Mouse (Mus musculus) heart, embryonic 14.5 days (tissue): ENCODE data around the gene Picalm. TPM values are rescaled to one million over a fixed set of nuclear protein-coding genes. Genes with fewer than 3 reads are reported as not detected.

Source experiments
- ATAC-seq: fragments of 200-750 bp; cut with Nextera tagmentation; 2 replicates; pipeline ENCODE4 v1.8.0; 2017; ENCODE audit warnings: low read depth, moderate TSS enrichment; ENCODE audit not compliant: insufficient number of reproducible peaks, insufficient read depth, low FRiP score
- H3K27ac ChIP-seq, 2 experiments: fragments of 200-500 bp in 1 of 2; fragments of 300-500 bp in 1 of 2; sonication (generic) in 1 of 2; replicated peaks in 1 of 2; 2 replicates each; pipeline ENCODE4 v1.5.1; 2012 to 2014; ENCODE audit warnings: low read depth in 2 of 2, low read length in 2 of 2, control low read depth in 1 of 2, mild to moderate bottlenecking in 1 of 2, mixed read lengths in 1 of 2; ENCODE audit not compliant: control insufficient read depth in 1 of 2, insufficient read depth in 1 of 2
- H3K27me3 ChIP-seq: fragments of 300-500 bp; sonication (generic); 2 replicates; pipeline ENCODE4 v1.6.1; 2014; ENCODE audit warnings: mild to moderate bottlenecking, low read length, control low read depth; ENCODE audit not compliant: control insufficient read depth, insufficient read depth
- H3K36me3 ChIP-seq: fragments of 300-500 bp; sonication (generic); 2 replicates; pipeline ENCODE4 v1.6.1; 2014; ENCODE audit warnings: mild to moderate bottlenecking, control low read depth, low read length, mixed read lengths; ENCODE audit not compliant: control insufficient read depth, insufficient read depth
- H3K4me1 ChIP-seq, 2 experiments: fragments of 200-500 bp in 1 of 2; fragments of 300-500 bp in 1 of 2; sonication (generic) in 1 of 2; 2 replicates each; pipeline ENCODE4 v1.6.1; 2012 to 2014; ENCODE audit warnings: low read length in 2 of 2, control low read depth in 1 of 2, mixed read lengths in 1 of 2; ENCODE audit not compliant: control insufficient read depth in 2 of 2, insufficient read depth in 2 of 2
- H3K4me2 ChIP-seq: fragments of 300-500 bp; sonication (generic); 2 replicates; pipeline ENCODE4 v1.6.1; 2014; ENCODE audit warnings: mild to moderate bottlenecking, low read length
- H3K4me3 ChIP-seq, 2 experiments: fragments of 200-500 bp in 1 of 2; fragments of 300-500 bp in 1 of 2; sonication (generic) in 1 of 2; 2 replicates each; pipeline ENCODE4 v1.5.1; 2012 to 2014; ENCODE audit warnings: low read length in 2 of 2, mild to moderate bottlenecking in 2 of 2, control low read depth in 1 of 2, low read depth in 1 of 2, moderate library complexity in 1 of 2; ENCODE audit not compliant: control insufficient read depth in 1 of 2, insufficient read depth in 1 of 2
- H3K9ac ChIP-seq: fragments of 300-500 bp; sonication (generic); 2 replicates; pipeline ENCODE4 v1.6.1; 2014; ENCODE audit warnings: mild to moderate bottlenecking, low read length
- H3K9me3 ChIP-seq: fragments of 300-500 bp; sonication (generic); 2 replicates; pipeline ENCODE4 v1.6.1; 2016; ENCODE audit warnings: low read length, control low read depth; ENCODE audit not compliant: control insufficient read depth
- WGBS: fragments of 180-500 bp; shearing (Covaris S2); extraction: QIAGEN DNeasy Blood & Tissue Kit; methylation state at CpG from one replicate; pipeline ENCODE4 v1.1.7; 2014; 5-methylcytosine and 5-hydroxymethylcytosine counted together
- polyA plus RNA-seq: library from polyadenylated mRNA; unstranded; fragments of >200 nt; fragmentation: Nextera tagmentation; extraction: Ambion mirVana; gene quantifications from 2 replicates; pipeline ENCODE4 v1.2.1, GENCODE M21; 2014

Gene Picalm
- polyA plus RNA-seq, 1 experiment from 2014 or later: 44.4 TPM

DNA sequence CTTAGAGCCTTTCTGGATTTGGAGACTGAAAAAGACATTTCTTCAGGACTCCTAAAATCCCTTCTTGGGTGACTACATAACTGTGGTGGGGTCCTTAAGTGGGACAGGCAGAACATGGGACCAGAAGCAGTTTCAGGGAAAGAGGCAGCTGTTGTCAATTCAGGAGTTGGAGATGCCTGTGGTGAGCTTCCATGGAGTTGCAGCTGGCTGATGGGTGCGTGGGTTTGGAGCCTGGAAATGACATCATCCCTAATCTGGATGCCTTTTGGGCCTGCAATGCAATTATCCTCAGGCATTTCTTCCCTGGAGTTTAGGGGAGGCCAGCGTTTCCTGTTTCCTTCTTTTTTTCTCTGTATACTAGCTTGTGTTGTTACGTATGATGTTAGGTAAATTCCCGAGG is 103.9 kb downstream of the Picalm start:
- Histone ChIP-seq H3K27me3 (no peaks in the 10 kb centered on the region), H3K4me1 (no peaks in the 10 kb centered on the region; a peak in 1 of 4 replicates), H3K9me3 (no peaks in the 10 kb centered on the region), H3K36me3 (no peaks in the 10 kb centered on the region), H3K9ac (no peak overlapping the region), H3K4me2 (no peak overlapping the region), H3K4me3 (no peak overlapping the region), H3K27ac (peak overlapping the region; percentile 40 to 59; a peak in 3 of 4 replicates)
- 51% methylated on average over 4 of the region's 4 CpGs for WGBS
- ATAC-seq: no peak

DNA sequence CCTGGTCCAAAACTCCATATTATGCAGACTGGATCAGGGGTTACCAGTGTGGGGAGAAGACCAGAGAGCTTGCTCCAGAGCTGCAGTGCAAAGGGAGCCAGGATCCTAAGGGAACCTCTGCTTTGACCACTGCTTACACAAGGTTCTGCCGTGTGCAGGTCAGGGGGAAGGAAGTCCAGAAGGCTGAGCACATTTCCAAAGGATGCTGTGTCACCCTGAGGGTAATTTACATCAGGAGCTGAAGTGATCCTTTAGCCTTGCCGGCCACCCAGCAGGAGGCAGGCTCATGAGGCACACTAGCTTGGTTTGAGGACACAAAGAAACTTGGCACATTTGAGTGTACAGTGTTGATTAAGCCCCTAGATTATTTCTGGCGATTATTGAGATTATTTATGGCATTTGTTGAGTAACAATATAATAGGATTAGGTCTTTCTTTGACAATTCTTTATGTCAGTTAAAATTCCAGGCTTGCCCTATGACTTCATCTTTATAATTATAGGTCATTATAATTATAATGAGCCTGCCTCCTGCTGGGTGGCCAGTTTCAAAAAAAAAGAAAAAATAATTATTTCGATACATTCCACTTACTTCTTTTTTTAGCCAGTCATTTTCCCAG is 106.4 kb downstream of the Picalm start:
- H3K4me3 ChIP-seq: no peak overlapping the region
- no peaks in the 10 kb centered on the region for H3K27me3 ChIP-seq
- no peaks in the 10 kb centered on the region for H3K9me3 ChIP-seq
- no peak overlapping the region for H3K27ac ChIP-seq
- ATAC-seq: no peak
- H3K36me3 ChIP-seq: no peaks in the 10 kb centered on the region
- H3K4me1 ChIP-seq: no peaks in the 10 kb centered on the region; a peak in 1 of 4 replicates
- H3K9ac ChIP-seq: no peak overlapping the region
- 67% methylated on average over 4 of the region's 4 CpGs for WGBS
- H3K4me2 ChIP-seq: no peak overlapping the region

GRCm38 (mm10) chr7:90243151-90243550 is 113.1 kb downstream of the Picalm start:
- Histone ChIP-seq H3K36me3 (no peaks in the 10 kb centered on the region), H3K27me3 (no peaks in the 10 kb centered on the region), H3K4me3 (no peak overlapping the region), H3K9ac (no peak overlapping the region), H3K4me2 (no peak overlapping the region), H3K9me3 (no peaks in the 10 kb centered on the region), H3K27ac (no peak overlapping the region), H3K4me1 (no peaks in the 10 kb centered on the region)
- WGBS: 84% methylated on average over 6 of the region's 6 CpGs
- no peak for ATAC-seq

- H3K9me3 ChIP-seq: no peaks in the 10 kb centered on the region
- no peak overlapping the region for H3K4me3 ChIP-seq
- no peak overlapping the region for H3K9ac ChIP-seq
- H3K36me3 ChIP-seq: no peaks in the 10 kb centered on the region
- H3K27ac ChIP-seq: no peak overlapping the region
- no peak for ATAC-seq
- no peaks in the 10 kb centered on the region for H3K4me1 ChIP-seq
- H3K27me3 ChIP-seq: no peaks in the 10 kb centered on the region
- WGBS: 61% methylated on average over 5 of the region's 5 CpGs
- H3K4me2 ChIP-seq: no peak overlapping the region
Observed at GRCm38 (mm10) chr7:90243643-90244042, 113.6 kb downstream of the Picalm start.

DNA sequence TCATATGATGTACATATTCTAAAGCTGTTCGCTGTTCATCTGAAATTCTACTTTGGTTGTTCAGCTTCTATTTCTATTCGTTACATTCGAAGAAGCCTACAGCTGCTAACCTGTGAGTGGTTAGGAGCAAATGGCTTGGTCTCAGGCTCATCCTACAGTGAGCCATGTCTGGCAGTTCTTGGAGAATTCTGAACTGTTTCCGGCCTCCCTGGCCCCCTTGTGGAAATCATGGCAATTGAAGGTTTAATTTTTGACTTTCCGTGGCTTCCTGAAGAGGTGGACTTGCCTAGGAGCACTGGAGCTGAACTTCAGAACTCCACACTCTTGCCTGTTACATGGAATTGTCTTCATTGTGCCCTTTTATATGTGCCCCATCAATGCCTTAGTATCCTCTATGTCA is 122.9 kb downstream of the Picalm start:
- H3K9ac ChIP-seq: no peak overlapping the region
- no peaks in the 10 kb centered on the region for H3K27me3 ChIP-seq
- H3K4me2 ChIP-seq: no peak overlapping the region
- H3K4me3 ChIP-seq: no peak overlapping the region
- ATAC-seq: no peak
- H3K9me3 ChIP-seq: no peaks in the 10 kb centered on the region
- H3K36me3 ChIP-seq: no peaks in the 10 kb centered on the region
- no peaks in the 10 kb centered on the region for H3K4me1 ChIP-seq
- no peak overlapping the region for H3K27ac ChIP-seq
- 71% methylated on average over 5 of the region's 5 CpGs for WGBS

GRCm38 (mm10) chr7:90258701-90259100 is 128.7 kb downstream of the Picalm start:
- WGBS: 72% methylated on average over 2 of the region's 2 CpGs
- H3K27ac ChIP-seq: no peak overlapping the region

GRCm38 (mm10) chr7:90259899-90260298 is 129.9 kb downstream of the Picalm start:
- no peak for ATAC-seq
- Histone ChIP-seq H3K36me3 (no peaks in the 10 kb centered on the region), H3K9ac (no peak overlapping the region), H3K4me3 (no peak overlapping the region), H3K9me3 (no peaks in the 10 kb centered on the region), H3K27me3 (no peaks in the 10 kb centered on the region), H3K4me1 (no peaks in the 10 kb centered on the region), H3K27ac (no peak overlapping the region), H3K4me2 (no peak overlapping the region)
- 70% methylated on average over 2 of the region's 2 CpGs for WGBS

More at GRCm38 (mm10) chr7:90258701-90259100, 128.7 kb downstream of the Picalm start:
- H3K4me2 ChIP-seq: no peak overlapping the region
- no peaks in the 10 kb centered on the region for H3K27me3 ChIP-seq
- H3K4me1 ChIP-seq: no peaks in the 10 kb centered on the region
- ATAC-seq: no peak
- no peaks in the 10 kb centered on the region for H3K36me3 ChIP-seq
- H3K9ac ChIP-seq: no peak overlapping the region
- H3K4me3 ChIP-seq: no peak overlapping the region
- no peaks in the 10 kb centered on the region for H3K9me3 ChIP-seq
